21 mouse cellular contexts compared by ENCODE assay signal in the genomic region with DNA sequence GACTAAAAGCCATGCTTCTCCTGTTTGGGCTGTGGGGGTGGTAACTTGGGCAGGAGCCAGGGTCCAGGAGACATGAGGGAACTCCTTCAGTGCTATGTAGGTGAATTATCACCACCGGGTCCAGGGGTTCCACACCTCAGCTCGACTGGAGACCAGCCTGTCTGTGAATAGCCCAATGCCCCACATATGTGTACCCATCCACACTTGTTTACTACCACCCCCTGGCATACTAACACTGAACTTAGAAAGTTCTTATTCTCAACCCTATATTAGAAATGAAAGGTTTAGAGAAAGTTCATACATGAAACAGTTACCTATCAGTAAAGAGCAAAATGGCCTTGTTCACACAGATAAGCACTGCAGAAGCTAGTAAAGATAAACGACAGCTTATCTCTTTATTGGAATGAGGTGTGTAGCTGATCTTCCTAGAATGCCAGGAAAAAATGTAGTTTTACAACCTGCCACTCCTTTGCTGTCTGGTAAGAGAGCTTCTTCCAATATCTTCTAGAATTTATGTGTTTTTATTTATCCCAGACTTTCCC. TPM values are rescaled to one million over a fixed set of nuclear protein-coding genes. Genes with fewer than 3 reads are reported as not detected.
DNase-seq lines count a peak whose midpoint lies in the region; ATAC-seq and TF ChIP-seq lines count a peak whose summit lies in the region.
"Had no signal": no experiment of that assay in that cellular context is flagged by ENCODE, and none has a peak within 500 bp of the region (broad histone marks: within the 10 kb centered on the region; RNA-seq: fewer than 3 reads in every experiment).

No protein-coding gene starts in this region.

- no peak overlapping the region for H3K4me2 ChIP-seq in intestine, embryonic 14.5 days (ENCODE audit: low read length)
- peak overlapping the region; percentile 69 for H3K4me2 ChIP-seq in liver, embryonic 14.5 days (ENCODE audit: low read depth)
- no peak overlapping the region for H3K4me2 ChIP-seq in midbrain, embryonic 14.5 days (ENCODE audit: low read length)
- H3K4me2 ChIP-seq: embryonic facial prominence, embryonic 15.5 days; forebrain, embryonic 15.5 days; midbrain, embryonic 13.5 days had no signal

- H3K4me1 ChIP-seq in intestine, embryonic 14.5 days (replicated peaks; ENCODE audit: control insufficient read depth, insufficient read depth, low read length), result no peaks in the 10 kb centered on the region
- H3K4me1 ChIP-seq in liver, embryonic 14.5 days (replicated peaks; ENCODE audit: control insufficient read depth in 2 of 2, insufficient read depth in 2 of 2, low read length in 1 of 2), result peaks cover 37 to 46% of the 10 kb centered on the region in 2 experiments
- H3K4me1 ChIP-seq in midbrain, embryonic 14.5 days (ENCODE audit: control insufficient read depth, insufficient read depth, low read length), result no peaks in the 10 kb centered on the region
- H3K4me1 ChIP-seq: embryonic facial prominence, embryonic 15.5 days; forebrain, embryonic 15.5 days; limb, embryonic 10.5 days; midbrain, embryonic 13.5 days had no signal

- H3K36me3 ChIP-seq in intestine, embryonic 14.5 days (ENCODE audit: control insufficient read depth, insufficient read depth, low read length), result no peaks in the 10 kb centered on the region
- no peaks in the 10 kb centered on the region for H3K36me3 ChIP-seq in liver, embryonic 14.5 days (replicated peaks; ENCODE audit: control insufficient read depth, insufficient read depth, low read depth)
- H3K36me3 ChIP-seq in midbrain, embryonic 14.5 days (ENCODE audit: control insufficient read depth, insufficient read depth, low read length), result no peaks in the 10 kb centered on the region
- H3K36me3 ChIP-seq: embryonic facial prominence, embryonic 15.5 days; forebrain, embryonic 15.5 days; heart, embryonic 13.5 days; limb, embryonic 10.5 days; midbrain, embryonic 13.5 days had no signal

- peak; percentile 64 for ATAC-seq in intestine, embryonic 14.5 days (replicated peaks; ENCODE audit: low FRiP score, low TSS enrichment, low read depth)
- ATAC-seq in liver, embryonic 14.5 days (ENCODE audit: insufficient read depth), result peak; percentile 81
- no peak for ATAC-seq in midbrain, embryonic 14.5 days (ENCODE audit: low FRiP score, low TSS enrichment)
- ATAC-seq: forebrain, embryonic 15.5 days; hindbrain, postnatal 0 days; midbrain, embryonic 13.5 days had no signal

- H3K4me3 ChIP-seq in intestine, embryonic 14.5 days (ENCODE audit: low read depth, low read length), result no peak overlapping the region
- no peak overlapping the region for H3K4me3 ChIP-seq in liver, embryonic 14.5 days (ENCODE audit: insufficient read depth in 1 of 2, low read depth in 2 of 2, low read length in 2 of 2)
- no peak overlapping the region for H3K4me3 ChIP-seq in midbrain, embryonic 14.5 days (replicated peaks; ENCODE audit: low read depth, low read length)
- H3K4me3 ChIP-seq: embryonic facial prominence, embryonic 15.5 days; forebrain, embryonic 15.5 days; heart, embryonic 13.5 days; limb, embryonic 10.5 days; midbrain, embryonic 13.5 days had no signal

- WGBS in intestine, embryonic 14.5 days, result 37% methylated on average over 3 of the region's 3 CpGs
- WGBS in liver, embryonic 14.5 days (ENCODE audit: insufficient replicate concordance), result 8% methylated on average over 3 of the region's 3 CpGs
- WGBS in midbrain, embryonic 14.5 days, result 78% methylated on average over 3 of the region's 3 CpGs

- no peak overlapping the region for H3K27ac ChIP-seq in intestine, embryonic 14.5 days (ENCODE audit: low read depth)
- H3K27ac ChIP-seq in liver, embryonic 14.5 days, result peak overlapping the region; percentile 86
- no peak overlapping the region for H3K27ac ChIP-seq in midbrain, embryonic 14.5 days (replicated peaks; ENCODE audit: low read depth, low read length)
- H3K27ac ChIP-seq: embryonic facial prominence, embryonic 15.5 days; forebrain, embryonic 15.5 days; heart, embryonic 13.5 days; hindbrain, postnatal 0 days; limb, embryonic 10.5 days; macrophage; midbrain, embryonic 13.5 days had no signal

- H3K9me3 ChIP-seq in intestine, embryonic 14.5 days (ENCODE audit: control insufficient read depth, low read length), result no peaks in the 10 kb centered on the region
- no peaks in the 10 kb centered on the region for H3K9me3 ChIP-seq in liver, embryonic 14.5 days (ENCODE audit: control insufficient read depth, low read length)
- H3K9me3 ChIP-seq in midbrain, embryonic 14.5 days (ENCODE audit: control insufficient read depth, low read length), result no peaks in the 10 kb centered on the region
- H3K9me3 ChIP-seq: embryonic facial prominence, embryonic 15.5 days; forebrain, embryonic 15.5 days; heart, embryonic 13.5 days; limb, embryonic 10.5 days; midbrain, embryonic 13.5 days had no signal

- no peaks in the 10 kb centered on the region for H3K27me3 ChIP-seq in intestine, embryonic 14.5 days (replicated peaks; ENCODE audit: control insufficient read depth, insufficient read depth, low read length)
- no peaks in the 10 kb centered on the region for H3K27me3 ChIP-seq in liver, embryonic 14.5 days (ENCODE audit: control insufficient read depth, insufficient read depth, low read length)
- H3K27me3 ChIP-seq in midbrain, embryonic 14.5 days (ENCODE audit: control insufficient read depth, insufficient read depth, low read length), result no peaks in the 10 kb centered on the region
- H3K27me3 ChIP-seq: embryonic facial prominence, embryonic 15.5 days; heart, embryonic 13.5 days; midbrain, embryonic 13.5 days had no signal

- H3K9ac ChIP-seq in intestine, embryonic 14.5 days (ENCODE audit: low read length), result no peak overlapping the region
- H3K9ac ChIP-seq in liver, embryonic 14.5 days (replicated peaks), result peak overlapping the region; percentile 35; the same call in 1 of the 2 replicates
- no peak overlapping the region for H3K9ac ChIP-seq in midbrain, embryonic 14.5 days (replicated peaks; ENCODE audit: low read length)
- H3K9ac ChIP-seq: embryonic facial prominence, embryonic 15.5 days; forebrain, embryonic 15.5 days; heart, embryonic 13.5 days; midbrain, embryonic 13.5 days had no signal

- TF ChIP-seq CTCF in liver, embryonic 14.5 days (IDR thresholded peaks at IDR 0.05; ENCODE audit: low read depth), result no peak

- peak; percentile 98 for TF ChIP-seq EP300 in liver, embryonic 14.5 days (IDR thresholded peaks at IDR 0.05; ENCODE audit: low read depth)

- DNase-seq in spleen, adult 12 weeks (ENCODE audit: low spot score), result peak; percentile 42
- DNase-seq in spleen, postnatal 14 days (ENCODE audit: low spot score in 2 of 2), result no peak
- DNase-seq in intestine, embryonic 14.5 days (ENCODE audit: low spot score), result no peak
- DNase-seq in liver, embryonic 14.5 days (ENCODE audit: low read depth in 3 of 3, low spot score in 3 of 3), result peak; percentile 67 to 78 (median 72)
- DNase-seq in lung, postnatal 25 days (ENCODE audit: low spot score), result no peak
- DNase-seq in frontal cortex, postnatal 36 days (ENCODE audit: low spot score in 2 of 2), result no peak
- DNase-seq in midbrain, embryonic 14.5 days, result no peak
- no peak for DNase-seq in urinary bladder, postnatal 10 days (ENCODE audit: low spot score)
- DNase-seq: cerebellum, postnatal 10 days; embryo, embryonic 11 days; heart, postnatal 36 days; lung, adult 2 months; spleen, adult 18-20 months; thymus, postnatal 4 days had no signal

RNA-seq across cellular contexts. Expression of gene Alkbh8, which starts 6.8 kb away (rescaled TPM):
- polyA plus RNA-seq in intestine, embryonic 14.5 days (2014; fragmentation: Nextera tagmentation; extraction: Ambion mirVana), result 25.6 and 30.0 TPM in 2 replicates
- 2.8 and 4.8 TPM in 2 replicates for polyA plus RNA-seq in liver, embryonic 14.5 days (2012; rRNA removed)
- polyA plus RNA-seq in liver, embryonic 14.5 days (2014; fragmentation: Nextera tagmentation; extraction: Ambion mirVana), result 12.7 and 15.5 TPM in 2 replicates
- polyA plus RNA-seq in midbrain, embryonic 14.5 days (2014; fragmentation: Nextera tagmentation; extraction: Ambion mirVana), result 56.3 and 70.1 TPM in 2 replicates

Comparison
In these comparisons a context has a peak if more than half of its experiments do, and no peak if none do; other contexts are left out.
1. DNase-seq: peak in spleen, adult 12 weeks (single experiment) and liver, embryonic 14.5 days (3 of 3); none in spleen, postnatal 14 days (0 of 2), intestine, embryonic 14.5 days (single experiment), lung, postnatal 25 days (single experiment), frontal cortex, postnatal 36 days (0 of 2), midbrain, embryonic 14.5 days (single experiment) and urinary bladder, postnatal 10 days (single experiment).